Mouse (Mus musculus): ENCODE results near the gene Zfp566.
"Not testable (repeated sequence)": the region's sequence is repeated elsewhere in the genome, so short reads cannot be mapped to it uniquely, and the experiment has no call there.

The Zfp566 gene

GRCm38 (mm10) chr7:30090092-30090969, at the start of gene Zfp566, which contains the start of gene Gm26920:
Gene Zfp566 (minus strand): TSS chr7:30090527.
Gene Gm26920 (minus strand): TSS chr7:30090410.
- in situ Hi-C loops (cut with MboI; ENCODE audit: unreplicated experiment in 2 of 2) = loop anchor here (10.0 to 25.0 kb wide), 2 partner anchors 76 to 1278 kb away; partner anchors contain the start of gene Hnrnpl (in 1 of the 2)

GRCm38 (mm10) chr7:30136826-30137225, 46.5 kb upstream of the Zfp566 start:
- in situ Hi-C loops (cut with MboI; ENCODE audit: unreplicated experiment in 2 of 2) = no loop called here

GRCm38 (mm10) chr7:30132396-30132795, 42.1 kb upstream of the Zfp566 start:
- in situ Hi-C loops (cut with MboI; ENCODE audit: unreplicated experiment in 2 of 2) = no loop called here

- in situ Hi-C loops (cut with MboI; ENCODE audit: unreplicated experiment in 2 of 2) = no loop called here
These were observed 39.6 kb upstream of the Zfp566 start for GRCm38 (mm10) chr7:30129900-30130299.

GRCm38 (mm10) chr7:30122188-30122530, 31.8 kb upstream of the Zfp566 start:
- in situ Hi-C loops (cut with MboI; ENCODE audit: unreplicated experiment in 2 of 2) = no loop called here

- in situ Hi-C loops (cut with MboI; ENCODE audit: unreplicated experiment in 2 of 2) = no loop called here
These were observed 31.2 kb upstream of the Zfp566 start, which contains the start of gene Zfp382 for GRCm38 (mm10) chr7:30121308-30122187. Gene Zfp382 (plus strand): TSS chr7:30121942.

GRCm38 (mm10) chr7:30117935-30118334, 27.6 kb upstream of the Zfp566 start:
- in situ Hi-C loops (cut with MboI; ENCODE audit: unreplicated experiment in 2 of 2) = not testable (repeated sequence)

- in situ Hi-C loops (cut with MboI; ENCODE audit: unreplicated experiment in 2 of 2) = no loop called here
These were observed 25.7 kb upstream of the Zfp566 start for GRCm38 (mm10) chr7:30116076-30116475.

- in situ Hi-C loops (cut with MboI; ENCODE audit: unreplicated experiment in 2 of 2) = loop anchor here (10.0 to 25.0 kb wide), 2 partner anchors 84 to 1287 kb away; partner anchors contain the start of gene Hnrnpl (in 1 of the 2)
These were observed 9.0 kb upstream of the Zfp566 start for GRCm38 (mm10) chr7:30099297-30099696.

GRCm38 (mm10) chr7:30095551-30096125, 5.3 kb upstream of the Zfp566 start:
- in situ Hi-C loops (cut with MboI; ENCODE audit: unreplicated experiment in 2 of 2) = loop anchor here (10.0 to 25.0 kb wide), 2 partner anchors 81 to 1283 kb away; partner anchors contain the start of gene Hnrnpl (in 1 of the 2)

GRCm38 (mm10) chr7:30094646-30095429, 4.5 kb upstream of the Zfp566 start, which contains the start of gene Zfp260:
Gene Zfp260 (plus strand): TSS chr7:30094777.
- in situ Hi-C loops (cut with MboI; ENCODE audit: unreplicated experiment in 2 of 2) = loop anchor here (10.0 to 25.0 kb wide), 2 partner anchors 80 to 1283 kb away; partner anchors contain the start of gene Hnrnpl (in 1 of the 2)

- in situ Hi-C loops (cut with MboI; ENCODE audit: unreplicated experiment in 2 of 2) = loop anchor here (10.0 to 25.0 kb wide), 2 partner anchors 79 to 1282 kb away; partner anchors contain the start of gene Hnrnpl (in 1 of the 2)
These were observed 3.6 kb upstream of the Zfp566 start for GRCm38 (mm10) chr7:30093918-30094415.

- in situ Hi-C loops (cut with MboI; ENCODE audit: unreplicated experiment in 2 of 2) = loop anchor here (10.0 to 25.0 kb wide), 2 partner anchors 78 to 1280 kb away; partner anchors contain the start of gene Hnrnpl (in 1 of the 2)
These were observed 2.3 kb upstream of the Zfp566 start for GRCm38 (mm10) chr7:30092666-30093065.

GRCm38 (mm10) chr7:30090970-30091585, 751 bp upstream of the Zfp566 start:
- in situ Hi-C loops (cut with MboI; ENCODE audit: unreplicated experiment in 2 of 2) = loop anchor here (10.0 to 25.0 kb wide), 2 partner anchors 76 to 1279 kb away; partner anchors contain the start of gene Hnrnpl (in 1 of the 2)

GRCm38 (mm10) chr7:30089405-30089804, 922 bp downstream of the Zfp566 start:
- in situ Hi-C loops (cut with MboI; ENCODE audit: unreplicated experiment in 2 of 2) = loop anchor here in 1 of 2 experiments (5.0 to 25.0 kb wide), 2 partner anchors 72 to 1277 kb away; partner anchors contain the start of gene Hnrnpl

- in situ Hi-C loops (cut with MboI; ENCODE audit: unreplicated experiment in 2 of 2) = loop anchor here in 1 of 2 experiments (5.0 to 25.0 kb wide), 2 partner anchors 69 to 1274 kb away; partner anchors contain the start of gene Hnrnpl
These were observed 3.8 kb downstream of the Zfp566 start for GRCm38 (mm10) chr7:30086524-30086923.

GRCm38 (mm10) chr7:30072146-30073028, 17.9 kb downstream of the Zfp566 start, which contains the start of gene Zfp82:
Gene Zfp82 (minus strand): TSS chr7:30072900.
- in situ Hi-C loops (cut with MboI; ENCODE audit: unreplicated experiment in 2 of 2) = no loop called here

Measured in v-Abl transformed pro-B cells (cell line).